ENCODE assay signal across 13 mouse cellular contexts in genomic region chr19:47512794-47513617, GRCm38 (mm10). TPM values are rescaled to one million over a fixed set of nuclear protein-coding genes. Genes with fewer than 3 reads are reported as not detected.
DNase-seq lines count a peak whose midpoint lies in the region; ATAC-seq lines count a peak whose summit lies in the region.
"Had no signal": no experiment of that assay in that cellular context is flagged by ENCODE, and none has a peak within 500 bp of the region (broad histone marks: within the 10 kb centered on the region; RNA-seq: fewer than 3 reads in every experiment).

No protein-coding gene starts in this region.

- H3K9ac ChIP-seq in heart, embryonic 16.5 days (ENCODE audit: low read length) = peak overlapping the region; percentile 18
- H3K9ac ChIP-seq: liver, embryonic 13.5 days had no signal

- DNase-seq in kidney, adult 11 months = peak; percentile 36
- no peak for DNase-seq in kidney, adult 8-10 months
- peak; percentile 41 to 64 for DNase-seq in kidney, postnatal 4 days
- peak; percentile 69 to 85 for DNase-seq in natural killer cell, adult 2 months (ENCODE audit: low spot score in 2 of 2)
- no peak for DNase-seq in adrenal gland, adult 8-10 months
- DNase-seq in embryo, embryonic 10.5 days (ENCODE audit: low spot score) = no peak
- no peak for DNase-seq in adrenal gland, adult 2 months
- DNase-seq: cerebellum, adult 9-10 months; liver, embryonic 13.5 days; thymus, postnatal 4 days had no signal

- no peaks in the 10 kb centered on the region for H3K9me3 ChIP-seq in heart, embryonic 16.5 days (replicated peaks; ENCODE audit: control insufficient read depth, low read length)
- H3K9me3 ChIP-seq: liver, embryonic 13.5 days had no signal

- peaks cover 4% of the 10 kb centered on the region; the same call in 1 of the 2 replicates for H3K36me3 ChIP-seq in heart, embryonic 16.5 days (ENCODE audit: control insufficient read depth, insufficient read depth)

- peak overlapping the region; percentile 66 for H3K27ac ChIP-seq in heart, embryonic 16.5 days (ENCODE audit: low read length)
- H3K27ac ChIP-seq: liver, embryonic 13.5 days had no signal

- ATAC-seq in heart, embryonic 16.5 days (replicated peaks; ENCODE audit: extremely low read depth, insufficient read depth, low FRiP score) = no peak
- ATAC-seq: forebrain, embryonic 14.5 days; midbrain, embryonic 16.5 days had no signal

- H3K4me3 ChIP-seq in heart, embryonic 16.5 days (ENCODE audit: low read length) = no peak overlapping the region
- H3K4me3 ChIP-seq: liver, embryonic 13.5 days had no signal

- H3K27me3 ChIP-seq in heart, embryonic 16.5 days (ENCODE audit: control insufficient read depth, insufficient read depth, low read length) = no peaks in the 10 kb centered on the region
- H3K27me3 ChIP-seq: liver, embryonic 13.5 days had no signal

- H3K4me2 ChIP-seq in heart, embryonic 16.5 days (ENCODE audit: low read depth, low read length) = no peak overlapping the region
- H3K4me2 ChIP-seq: liver, embryonic 13.5 days had no signal

- H3K4me1 ChIP-seq in heart, embryonic 16.5 days (ENCODE audit: control insufficient read depth, insufficient read depth, low read length) = peaks cover 38% of the 10 kb centered on the region

- WGBS in heart, embryonic 16.5 days = 70% methylated on average over 21 of the region's 21 CpGs

RNA-seq across cellular contexts. Expression of gene Stn1, which starts 24.3 kb away (rescaled TPM):
- polyA plus RNA-seq in heart, embryonic 16.5 days (2015; fragmentation: Nextera tagmentation; extraction: Ambion mirVana) = 37.3 and 38.5 TPM in 2 replicates
- total RNA-seq in adrenal gland, adult 8-10 months (2022) = 10 to 100 TPM; 10.3 to 15.5 (median 13.8) TPM
- 10 to 100 TPM in 1 of 2 experiments, 1 to 10 TPM in 1; 8.3 to 11.9 TPM for total RNA-seq in adrenal gland, adult 2 months (2021)
- polyA plus RNA-seq in adrenal gland, adult 2 months (2012; rRNA removed) = 10.8 TPM in 2 replicates

RNA-seq across cellular contexts. Expression of gene Sh3pxd2a, which starts 48.8 kb away (rescaled TPM):
- 4.5 and 6.3 TPM in 2 replicates for polyA plus RNA-seq in heart, embryonic 16.5 days (2015; fragmentation: Nextera tagmentation; extraction: Ambion mirVana)
- 10 to 100 TPM; 26.9 to 54.9 (median 36.4) TPM for total RNA-seq in adrenal gland, adult 8-10 months (2022)
- 10 to 100 TPM; 68.2 to 90.0 TPM for total RNA-seq in adrenal gland, adult 2 months (2021)
- polyA plus RNA-seq in adrenal gland, adult 2 months (2012; rRNA removed) = 33.1 and 61.0 TPM in 2 replicates

Comparison
In these comparisons a context has a peak if more than half of its experiments do, and no peak if none do; other contexts are left out.
1. DNase-seq: peak in kidney, adult 11 months (single experiment), kidney, postnatal 4 days (2 of 2) and natural killer cell, adult 2 months (2 of 2); none in kidney, adult 8-10 months (0 of 2), adrenal gland, adult 8-10 months (single experiment), embryo, embryonic 10.5 days (single experiment) and adrenal gland, adult 2 months (single experiment).